Mouse (Mus musculus) CH12.LX (cell line): Measurements from ENCODE around the gene Fam107b. TPM values are rescaled to one million over a fixed set of nuclear protein-coding genes. Genes with fewer than 3 reads are reported as not detected.

Source experiments
- DNase-seq: peaks from one replicate; pipeline ENCODE4 v3.0.0-alpha.2; 2013; ENCODE audit errors: extremely low read depth
- H3K27ac ChIP-seq: 2 replicates; pipeline ENCODE4 v1.5.1; 2012; ENCODE audit warnings: low read depth, mild to moderate bottlenecking, control low read depth, moderate library complexity; ENCODE audit not compliant: insufficient read depth
- H3K27me3 ChIP-seq: replicated peaks from 2 replicates; pipeline ENCODE3; 2012; ENCODE audit warnings: inconsistent platforms
- H3K36me3 ChIP-seq, 2 experiments: replicated peaks in 1 of 2; 2 replicates each; pipeline versions ENCODE3 to v1.6.1; 2012; ENCODE audit warnings: inconsistent platforms in 1 of 2, low read length in 1 of 2, mild to moderate bottlenecking in 1 of 2, mixed read lengths in 1 of 2, moderate library complexity in 1 of 2; ENCODE audit not compliant: control insufficient read depth in 1 of 2, insufficient read depth in 1 of 2
- H3K4me1 ChIP-seq, 2 experiments: 2 replicates each; pipeline ENCODE4 v1.6.1; 2012; ENCODE audit warnings: inconsistent platforms in 1 of 2, moderate library complexity in 1 of 2; ENCODE audit not compliant: insufficient read depth in 2 of 2, control insufficient read depth in 1 of 2
- H3K4me2 ChIP-seq: 2 replicates; pipeline ENCODE4 v1.6.1; 2012; ENCODE audit warnings: low read depth, mild to moderate bottlenecking, control low read depth; ENCODE audit not compliant: poor library complexity, insufficient read depth, severe bottlenecking
- H3K4me3 ChIP-seq, 3 experiments: fragments of 150-350 bp in 1 of 3; sonication (generic) in 1 of 3; replicated peaks in 1 of 3; 2 replicates each; pipeline versions ENCODE3 to v1.5.1; 2011 to 2012; ENCODE audit warnings: low read depth in 2 of 3, low read length in 2 of 3, mild to moderate bottlenecking in 2 of 3, moderate library complexity in 2 of 3, control low read depth in 1 of 3, improper control_type of control experiment in 1 of 3, inconsistent platforms in 1 of 3, mixed read lengths in 1 of 3; ENCODE audit not compliant: poor library complexity in 1 of 3
- H3K79me2 ChIP-seq: replicated peaks from 2 replicates; pipeline ENCODE4 v1.6.1; 2012; ENCODE audit warnings: mild to moderate bottlenecking, moderate library complexity; ENCODE audit not compliant: control insufficient read depth, poor library complexity, insufficient read depth, severe bottlenecking; ENCODE audit errors: extremely low read depth
- H3K9ac ChIP-seq: 2 replicates; pipeline ENCODE4 v1.6.1; 2012; ENCODE audit warnings: low read depth, mild to moderate bottlenecking, control low read depth, moderate library complexity; ENCODE audit not compliant: insufficient read depth
- H3K9me3 ChIP-seq: replicated peaks from 2 replicates; pipeline ENCODE3; 2012; ENCODE audit warnings: low read length, inconsistent platforms, mixed read lengths
- ELF1 ChIP-seq: IDR thresholded peaks from 2 replicates; pipeline ENCODE4 v1.6.1; 2014; ENCODE audit warnings: low read depth, mild to moderate bottlenecking, inconsistent platforms, low read length, improper control_type of control experiment
- HCFC1 ChIP-seq: IDR thresholded peaks from 2 replicates; pipeline ENCODE4 v1.6.1; 2012; ENCODE audit warnings: low read depth, mild to moderate bottlenecking, inconsistent platforms, low read length, improper control_type of control experiment
- IRF4 ChIP-seq: IDR thresholded peaks from 2 replicates; pipeline ENCODE4 v1.6.1; 2014; ENCODE audit warnings: low read depth, mild to moderate bottlenecking, inconsistent platforms, low read length, improper control_type of control experiment
- JUN ChIP-seq: IDR thresholded peaks from 2 replicates; pipeline ENCODE4 v1.6.1; 2011; ENCODE audit warnings: low read depth, mild to moderate bottlenecking, low read length, improper control_type of control experiment, moderate library complexity; ENCODE audit not compliant: insufficient read depth
- JUND ChIP-seq: conservative IDR thresholded peaks from 2 replicates; pipeline ENCODE4 v1.6.1; 2011; ENCODE audit warnings: low read depth, low read length, improper control_type of control experiment
- KAT2A ChIP-seq: IDR thresholded peaks from 2 replicates; pipeline ENCODE4 v1.6.1; 2012; ENCODE audit warnings: low read length, improper control_type of control experiment, inconsistent platforms; ENCODE audit not compliant: insufficient replicate concordance
- MAFK ChIP-seq: IDR thresholded peaks from 2 replicates; pipeline ENCODE4 v1.6.1; 2011; ENCODE audit warnings: low read length, improper control_type of control experiment; ENCODE audit not compliant: insufficient replicate concordance
- MXI1 ChIP-seq: IDR thresholded peaks from 2 replicates; pipeline ENCODE4 v1.6.1; 2011; ENCODE audit warnings: mild to moderate bottlenecking, low read depth, low read length, improper control_type of control experiment
- NRF1 ChIP-seq: IDR thresholded peaks from 2 replicates; pipeline ENCODE4 v1.6.1; 2014; ENCODE audit warnings: low read depth, mild to moderate bottlenecking, inconsistent platforms, low read length, improper control_type of control experiment, moderate library complexity
- POLR2A ChIP-seq: IDR thresholded peaks from 2 replicates; pipeline ENCODE4 v1.6.1; 2011; ENCODE audit warnings: low read depth, mild to moderate bottlenecking, improper control_type of control experiment, low read length
- RCOR1 ChIP-seq: conservative IDR thresholded peaks from 2 replicates; pipeline ENCODE4 v1.6.1; 2012; ENCODE audit warnings: low read depth, mild to moderate bottlenecking, inconsistent platforms, low read length, improper control_type of control experiment
- SMC3 ChIP-seq: IDR thresholded peaks from 2 replicates; pipeline ENCODE4 v1.6.1; 2011; ENCODE audit warnings: low read depth, low read length, improper control_type of control experiment
- TCF12 ChIP-seq: IDR thresholded peaks from 2 replicates; pipeline ENCODE4 v1.6.1; 2014; ENCODE audit warnings: low read depth, mild to moderate bottlenecking, inconsistent platforms, low read length, improper control_type of control experiment
- USF1 ChIP-seq: IDR thresholded peaks from 2 replicates; pipeline ENCODE4 v1.6.1; 2014; ENCODE audit warnings: low read depth, mild to moderate bottlenecking, inconsistent platforms, low read length, improper control_type of control experiment
- USF2 ChIP-seq: conservative IDR thresholded peaks from 2 replicates; pipeline ENCODE4 v1.6.1; 2011; ENCODE audit warnings: low read depth, low read length, improper control_type of control experiment
- ZC3H11A ChIP-seq: IDR thresholded peaks from 2 replicates; pipeline ENCODE4 v1.6.1; 2012; ENCODE audit warnings: low read depth, mild to moderate bottlenecking, inconsistent platforms, low read length, improper control_type of control experiment
- ZNF384 ChIP-seq: IDR thresholded peaks from 2 replicates; pipeline ENCODE4 v1.6.1; 2012; ENCODE audit warnings: low read depth, low read length, improper control_type of control experiment, inconsistent platforms
- dilution Hi-C: fragments of 300-500 bp; cut with MboI; formaldehyde crosslinking; loops from 2 replicates; pipeline ENCODE4 v1.14.3; 2020; ENCODE audit warnings: low sequenced_read_pairs; ENCODE audit not compliant: extremely low pct_unique_long_range_greater_than_20kb, extremely low pct_ligation_motif_present
- in situ Hi-C: fragments of 300-500 bp; cut with MboI; formaldehyde crosslinking; loops from 3 replicates; pipeline ENCODE4 v1.14.3; 2019; ENCODE audit warnings: low sequenced_read_pairs, low pct_ligation_motif_present, low pct_unique_long_range_greater_than_20kb, mixed read lengths
- polyA plus RNA-seq: library from polyadenylated mRNA; unstranded; fragments of >175 nt; gene quantifications from 2 replicates; pipeline ENCODE4 v1.2.1, GENCODE M21; 2012; ENCODE audit warnings: low read depth; ENCODE audit not compliant: insufficient read length
- total RNA-seq, 2 experiments: library from RNA; depleted of rRNA; stranded (reverse); fragments of 300-350 nt in 1 of 2; fragments of >200 nt in 1 of 2; gene quantifications; 2 replicates each; pipeline ENCODE4 v1.2.3; 2012 to 2014

Gene Fam107b
- total and polyA plus RNA-seq, 3 experiments = 42.6 to 113 (median 71.7) TPM

DNA sequence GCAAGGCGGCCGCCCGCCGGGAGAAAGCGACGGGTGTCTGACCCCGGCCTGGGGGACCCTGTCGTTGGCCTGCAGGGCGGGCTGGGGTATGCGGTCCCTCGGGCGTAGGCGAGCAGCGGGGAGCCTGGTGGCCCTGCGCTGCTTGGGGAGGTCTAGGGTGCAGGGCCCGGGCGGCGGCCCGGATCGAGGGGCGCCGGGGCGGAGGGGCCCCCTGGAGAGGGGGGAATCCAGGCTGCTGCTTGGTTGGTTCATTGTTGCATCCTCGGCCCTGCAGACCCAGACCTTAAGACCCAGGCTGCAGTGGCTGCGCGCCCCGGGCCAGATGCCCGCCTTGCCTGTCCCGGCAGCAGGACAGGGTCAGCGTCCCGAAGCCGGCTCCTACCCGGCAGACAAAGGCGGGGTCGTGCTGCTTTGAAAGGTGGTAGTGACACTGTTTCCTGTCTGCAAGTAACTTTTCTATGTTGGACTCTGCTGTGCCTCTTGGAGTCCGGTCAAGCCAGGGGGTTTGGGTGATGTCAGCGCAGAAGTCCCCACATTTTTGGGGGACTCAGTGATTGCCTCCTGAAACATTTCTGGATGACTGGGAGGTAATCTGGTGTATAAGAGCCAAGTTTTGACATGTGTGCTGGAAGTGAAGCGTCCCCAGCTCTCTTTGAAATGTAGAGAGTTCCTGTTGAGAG lies 143.5 kb downstream of the Fam107b start:
- no peak for TF ChIP-seq ZNF384
- 0 out of 2 replicates have a peak, but pooled peaks have one; percentile 4 for TF ChIP-seq ELF1
- 0 out of 2 replicates have a peak, but pooled peaks have one; percentile 0 for TF ChIP-seq TCF12
- Histone ChIP-seq H3K27ac (peak overlapping the region; percentile 11; the same call in 1 of the 2 replicates), H3K79me2 (peaks cover 40% of the 10 kb centered on the region), H3K36me3 (peaks cover 0 to 2% of the 10 kb centered on the region in 2 experiments), H3K4me3 (peak overlapping the region; percentile 71 to 92 (median 81)), H3K9ac (peak overlapping the region; percentile 74), H3K4me2 (peak overlapping the region; percentile 88), H3K4me1 (peaks cover 9 to 29% of the 10 kb centered on the region in 2 experiments; a peak in 3 of 4 replicates), H3K9me3 (no peaks in the 10 kb centered on the region), H3K27me3 (no peaks in the 10 kb centered on the region)
- no peak for DNase-seq
- dilution Hi-C loops = no loop called here
- in situ Hi-C loops = no loop called here

- Histone ChIP-seq H3K9ac (peak overlapping the region; percentile 74), H3K9me3 (no peaks in the 10 kb centered on the region), H3K4me2 (peak overlapping the region; percentile 88), H3K36me3 (peaks cover 0 to 2% of the 10 kb centered on the region in 2 experiments), H3K4me1 (peaks cover 10 to 35% of the 10 kb centered on the region in 2 experiments; a peak in 3 of 4 replicates), H3K79me2 (peaks cover 45% of the 10 kb centered on the region), H3K4me3 (peak overlapping the region; percentile 71 to 92 (median 81)), H3K27me3 (no peaks in the 10 kb centered on the region), H3K27ac (peak overlapping the region; percentile 11; the same call in 1 of the 2 replicates)
- TF ChIP-seq JUN (no peak), ZC3H11A (no peak), USF1 (no peak), HCFC1 (no peak), MAFK (no peak), KAT2A (no peak), TCF12 (no peak), POLR2A (no peak), RCOR1 (no peak), IRF4 (no peak), SMC3 (no peak), NRF1 (no peak), JUND (no peak), USF2 (no peak), MXI1 (no peak; the same call in 1 of the 2 replicates)
- no peak for DNase-seq
- in situ Hi-C loops (no loop called here), dilution Hi-C loops (no loop called here)
Measured at GRCm38 (mm10) chr2:3714511-3714910, 144.2 kb downstream of the Fam107b start.
